Mouse (Mus musculus) embryonic facial prominence, embryonic 15.5 days (tissue): ENCODE measurements around the gene Ephb4. TPM values are rescaled to one million over a fixed set of nuclear protein-coding genes. Genes with fewer than 3 reads are reported as not detected.
A peak's percentile ranks its signal among the peaks of the same experiment; 100 is the strongest.

Experiments
- ATAC-seq: fragments of 200-750 bp; cut with Nextera tagmentation; 2 replicates; pipeline ENCODE4 v1.8.0; 2017; ENCODE audit warnings: low read depth, moderate TSS enrichment; ENCODE audit not compliant: insufficient number of reproducible peaks, low FRiP score, low TSS enrichment
- H3K27ac ChIP-seq: fragments of 300-500 bp; sonication (generic); replicated peaks from 2 replicates; pipeline ENCODE4 v1.5.1; 2015; ENCODE audit warnings: mild to moderate bottlenecking, inconsistent platforms
- H3K27me3 ChIP-seq: fragments of 300-500 bp; sonication (generic); 2 replicates; pipeline ENCODE4 v1.6.1; 2015; ENCODE audit warnings: inconsistent platforms
- H3K36me3 ChIP-seq: fragments of 300-500 bp; sonication (generic); 2 replicates; pipeline ENCODE4 v1.6.1; 2015; ENCODE audit warnings: mild to moderate bottlenecking, inconsistent platforms
- H3K4me1 ChIP-seq: fragments of 300-500 bp; sonication (generic); 2 replicates; pipeline ENCODE4 v1.6.1; 2015; ENCODE audit warnings: inconsistent platforms
- H3K4me2 ChIP-seq: fragments of 300-500 bp; sonication (generic); replicated peaks from 2 replicates; pipeline ENCODE4 v1.6.1; 2015; ENCODE audit warnings: mild to moderate bottlenecking, inconsistent platforms
- H3K4me3 ChIP-seq: fragments of 300-500 bp; sonication (generic); replicated peaks from 2 replicates; pipeline ENCODE4 v1.5.1; 2015; ENCODE audit warnings: mild to moderate bottlenecking, inconsistent platforms
- H3K9ac ChIP-seq: fragments of 300-500 bp; sonication (generic); 2 replicates; pipeline ENCODE4 v1.6.1; 2015; ENCODE audit warnings: inconsistent platforms
- H3K9me3 ChIP-seq: fragments of 300-500 bp; sonication (generic); replicated peaks from 2 replicates; pipeline ENCODE4 v1.6.1; 2016; ENCODE audit warnings: inconsistent platforms
- WGBS: fragments of 180-500 bp; shearing (Covaris S2); methylation state at CpG from one replicate; pipeline ENCODE4 v1.1.7; 2015; 5-methylcytosine and 5-hydroxymethylcytosine counted together
- polyA plus RNA-seq: library from polyadenylated mRNA; unstranded; fragments of >200 nt; fragmentation: Nextera tagmentation; extraction: Ambion mirVana; gene quantifications from 2 replicates; pipeline ENCODE4 v1.2.1, GENCODE M21; 2015

The Ephb4 gene
- polyA plus RNA-seq, 1 experiment from 2014 or later, result 66.1 TPM

DNA sequence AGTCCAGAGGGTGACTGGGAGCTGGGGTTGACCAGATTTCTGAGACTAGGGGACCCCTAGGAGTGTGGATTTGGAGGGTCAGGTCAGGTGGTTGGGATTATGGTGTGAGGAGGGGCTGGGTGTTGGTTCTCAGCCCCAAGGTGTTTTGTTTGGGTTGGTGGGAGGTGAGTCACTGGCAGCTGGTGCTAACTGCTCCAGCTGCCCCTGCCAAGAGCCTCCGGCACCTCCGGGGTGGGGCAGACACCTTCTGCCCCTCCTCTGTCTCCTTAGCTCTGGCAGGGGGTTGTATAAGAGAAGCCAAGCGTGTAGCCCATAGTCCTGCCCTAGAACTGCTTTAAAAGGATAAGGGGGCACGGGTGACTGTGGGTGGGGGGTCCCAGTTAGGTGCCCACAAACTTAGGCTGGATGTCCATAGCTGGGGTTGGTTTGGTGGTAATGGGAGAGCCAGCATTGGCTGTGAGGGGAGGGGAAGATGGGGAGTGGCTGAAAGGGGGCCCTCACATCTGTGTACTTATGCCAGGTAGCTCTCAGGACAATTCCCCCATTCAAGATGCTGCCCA is 24.7 kb downstream of the Ephb4 start:
- Histone ChIP-seq H3K4me2 (no peak overlapping the region), H3K27me3 (no peaks in the 10 kb centered on the region), H3K4me1 (peaks cover 28% of the 10 kb centered on the region), H3K4me3 (no peak overlapping the region), H3K36me3 (peaks cover 61% of the 10 kb centered on the region), H3K9me3 (no peaks in the 10 kb centered on the region), H3K9ac (no peak overlapping the region), H3K27ac (0 out of 2 replicates have a peak overlapping the region, but pooled peaks have one; percentile 17)
- WGBS, result 70% methylated on average over 4 of the region's 4 CpGs
- 0 out of 2 replicates have a peak, but pooled peaks have one; percentile 6 for ATAC-seq

- Histone ChIP-seq H3K36me3 (peaks cover 51% of the 10 kb centered on the region), H3K4me3 (no peak overlapping the region), H3K9me3 (no peaks in the 10 kb centered on the region), H3K4me1 (peaks cover 28% of the 10 kb centered on the region), H3K27me3 (no peaks in the 10 kb centered on the region), H3K4me2 (no peak overlapping the region), H3K27ac (peak overlapping the region; percentile 60; the same call in 1 of the 2 replicates), H3K9ac (no peak overlapping the region)
- ATAC-seq, result no peak
- WGBS, result 27% methylated on average over 2 of the region's 2 CpGs
Observed at GRCm38 (mm10) chr5:137375627-137376026, 25.7 kb downstream of the Ephb4 start.

DNA sequence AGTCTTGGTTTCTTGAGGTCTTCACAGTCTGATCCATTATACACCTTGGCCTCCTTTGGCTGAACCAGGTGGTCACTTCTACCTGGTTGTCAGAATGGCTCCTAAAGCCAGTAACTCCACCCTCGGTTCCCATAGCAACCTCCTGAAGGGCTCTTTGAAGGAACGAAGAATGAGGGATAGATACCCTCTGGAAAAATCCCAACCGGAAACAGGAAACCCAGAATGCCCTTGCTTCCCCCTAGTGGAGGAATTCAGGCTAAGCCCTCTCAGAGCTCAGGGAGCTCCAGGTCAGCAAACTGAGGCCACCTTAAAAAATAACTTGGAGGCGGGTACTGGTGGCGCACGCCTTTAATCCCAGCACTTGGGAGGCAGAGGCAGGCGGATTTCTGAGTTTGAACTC is 26.3 kb downstream of the Ephb4 start:
- H3K4me1 ChIP-seq, result peaks cover 28% of the 10 kb centered on the region
- no peaks in the 10 kb centered on the region for H3K27me3 ChIP-seq
- no peak for ATAC-seq
- no peak overlapping the region for H3K27ac ChIP-seq
- H3K36me3 ChIP-seq, result peaks cover 45% of the 10 kb centered on the region
- no peaks in the 10 kb centered on the region for H3K9me3 ChIP-seq
- no peak overlapping the region for H3K4me2 ChIP-seq
- no peak overlapping the region for H3K4me3 ChIP-seq
- H3K9ac ChIP-seq, result no peak overlapping the region
- WGBS, result 29% methylated on average over 7 of the region's 7 CpGs

DNA sequence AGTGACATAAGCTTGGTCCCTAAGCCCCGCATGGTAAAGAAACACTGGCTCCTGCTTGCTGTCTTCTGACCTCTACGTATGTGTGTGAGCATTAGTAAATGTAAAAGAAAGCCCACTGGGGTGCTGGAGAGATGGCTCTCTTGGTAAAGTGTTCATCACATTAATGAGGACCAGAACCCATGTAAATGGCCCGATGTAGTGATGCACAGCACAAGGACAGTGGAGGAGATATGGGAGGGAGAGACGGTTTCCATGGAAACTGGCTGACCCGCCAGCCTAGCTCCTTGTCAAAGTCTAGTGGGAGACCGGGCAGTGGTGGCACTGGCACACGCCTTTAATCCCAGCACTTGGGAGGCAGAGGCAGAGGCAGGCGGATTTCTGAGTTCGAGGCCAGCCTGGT is 26.8 kb downstream of the Ephb4 start:
- Histone ChIP-seq H3K9ac (no peak overlapping the region), H3K27me3 (no peaks in the 10 kb centered on the region), H3K4me2 (no peak overlapping the region), H3K4me1 (peaks cover 28% of the 10 kb centered on the region), H3K36me3 (peaks cover 41% of the 10 kb centered on the region), H3K4me3 (no peak overlapping the region), H3K27ac (no peak overlapping the region), H3K9me3 (no peaks in the 10 kb centered on the region)
- no peak for ATAC-seq
- WGBS, result 55% methylated on average over 9 of the region's 9 CpGs

GRCm38 (mm10) chr5:137377176-137377575 is 27.3 kb downstream of the Ephb4 start:
- H3K4me2 ChIP-seq, result peak overlapping the region; percentile 44

GRCm38 (mm10) chr5:137377603-137378002 is 27.7 kb downstream of the Ephb4 start:
- H3K9ac ChIP-seq, result no peak overlapping the region
- peak overlapping the region; percentile 44; the same call in 1 of the 2 replicates for H3K4me2 ChIP-seq
- peaks cover 28% of the 10 kb centered on the region for H3K4me1 ChIP-seq
- no peak for ATAC-seq
- H3K27ac ChIP-seq, result no peak overlapping the region
- no peaks in the 10 kb centered on the region for H3K27me3 ChIP-seq
- H3K9me3 ChIP-seq, result no peaks in the 10 kb centered on the region
- H3K36me3 ChIP-seq, result peaks cover 32% of the 10 kb centered on the region
- no peak overlapping the region for H3K4me3 ChIP-seq
- 20% methylated on average over 10 of the region's 15 CpGs for WGBS

More at GRCm38 (mm10) chr5:137377176-137377575, 27.3 kb downstream of the Ephb4 start:
- Histone ChIP-seq H3K9me3 (no peaks in the 10 kb centered on the region), H3K4me3 (peak overlapping the region; percentile 5; the same call in 1 of the 2 replicates), H3K27ac (no peak overlapping the region), H3K4me1 (peaks cover 28% of the 10 kb centered on the region), H3K27me3 (no peaks in the 10 kb centered on the region), H3K9ac (no peak overlapping the region), H3K36me3 (peaks cover 36% of the 10 kb centered on the region)
- WGBS, result 15% methylated on average over 10 of the region's 11 CpGs
- ATAC-seq, result 0 out of 2 replicates have a peak, but pooled peaks have one; percentile 16

DNA sequence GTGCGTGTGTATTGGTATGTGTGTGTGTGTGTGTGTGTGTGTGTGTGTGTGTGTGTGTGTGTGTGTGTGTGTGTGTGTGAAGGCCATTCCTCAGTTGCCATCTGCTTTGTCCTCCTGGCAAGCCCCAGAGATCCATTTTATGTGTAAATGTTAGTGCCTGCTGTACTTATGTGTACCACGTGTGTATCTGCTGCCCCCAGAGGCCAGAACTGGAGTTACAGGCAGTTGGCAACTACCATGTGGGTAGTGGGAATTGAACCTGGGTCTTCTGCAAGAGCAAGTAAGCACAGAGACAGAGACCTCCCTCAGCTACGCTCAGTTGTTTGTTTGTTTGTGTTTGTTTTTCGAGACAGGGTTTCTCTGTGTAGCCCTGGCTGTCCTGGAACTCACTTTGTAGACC is 31.2 kb downstream of the Ephb4 start:
- H3K4me3 ChIP-seq, result no peak overlapping the region
- H3K9ac ChIP-seq, result no peak overlapping the region
- H3K27ac ChIP-seq, result no peak overlapping the region
- H3K27me3 ChIP-seq, result no peaks in the 10 kb centered on the region
- no peaks in the 10 kb centered on the region for H3K9me3 ChIP-seq
- H3K4me1 ChIP-seq, result peaks cover 8% of the 10 kb centered on the region
- no peaks in the 10 kb centered on the region for H3K36me3 ChIP-seq
- no peak overlapping the region for H3K4me2 ChIP-seq
- WGBS, result 54% methylated on average over 4 of the region's 4 CpGs
- ATAC-seq, result no peak

DNA sequence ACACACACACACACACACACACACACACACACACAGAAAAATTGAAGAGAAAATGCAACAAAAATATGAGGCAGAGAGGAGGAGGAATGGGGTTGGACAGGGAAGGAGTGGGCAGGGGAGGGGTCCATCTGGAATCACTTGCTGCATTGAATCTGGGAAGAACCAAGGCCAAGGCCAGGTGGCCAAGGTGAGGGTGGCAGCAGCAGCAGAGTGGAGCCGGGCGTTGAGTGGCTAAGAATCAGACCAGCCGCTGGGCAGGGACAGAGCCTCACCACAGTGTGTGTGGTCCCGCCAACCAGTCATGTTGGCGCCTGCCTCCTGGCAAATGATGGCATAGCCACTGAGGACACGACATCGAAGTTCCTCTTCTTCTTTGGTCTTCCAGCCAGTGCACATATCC is 33.5 kb downstream of the Ephb4 start:
- Histone ChIP-seq H3K4me3 (no peak overlapping the region), H3K27me3 (no peaks in the 10 kb centered on the region), H3K9ac (no peak overlapping the region), H3K4me2 (no peak overlapping the region), H3K27ac (no peak overlapping the region), H3K4me1 (no peaks in the 10 kb centered on the region; the same call in 1 of the 2 replicates), H3K36me3 (no peaks in the 10 kb centered on the region), H3K9me3 (no peaks in the 10 kb centered on the region)
- no peak for ATAC-seq
- WGBS, result 71% methylated on average over 7 of the region's 7 CpGs

DNA sequence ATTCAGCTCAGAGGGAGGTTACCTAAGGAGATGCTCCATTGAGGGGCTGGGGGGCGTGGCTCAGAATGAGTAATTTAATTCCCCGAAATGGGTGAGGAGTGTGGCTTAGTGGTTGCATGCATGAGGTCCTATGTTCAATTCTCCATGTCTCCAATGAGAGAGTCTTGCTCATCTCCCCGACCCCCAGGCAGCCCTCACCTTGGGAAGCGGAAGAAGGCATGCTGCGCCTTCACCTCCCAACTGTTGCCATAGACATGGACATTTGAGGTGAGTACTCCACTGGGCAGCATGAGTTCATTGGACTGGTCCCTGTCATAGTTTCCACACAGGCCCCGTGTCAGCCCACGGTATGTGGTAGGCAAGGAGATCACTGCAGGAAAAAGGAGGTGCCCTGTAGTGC is 36.8 kb downstream of the Ephb4 start:
- H3K4me1 ChIP-seq, result no peaks in the 10 kb centered on the region; the same call in 1 of the 2 replicates
- no peak overlapping the region for H3K4me3 ChIP-seq
- no peak overlapping the region for H3K9ac ChIP-seq
- no peaks in the 10 kb centered on the region for H3K36me3 ChIP-seq
- H3K27ac ChIP-seq, result no peak overlapping the region
- 80% methylated on average over 7 of the region's 7 CpGs for WGBS
- H3K27me3 ChIP-seq, result no peaks in the 10 kb centered on the region
- no peak for ATAC-seq
- no peak overlapping the region for H3K4me2 ChIP-seq
- no peaks in the 10 kb centered on the region for H3K9me3 ChIP-seq

DNA sequence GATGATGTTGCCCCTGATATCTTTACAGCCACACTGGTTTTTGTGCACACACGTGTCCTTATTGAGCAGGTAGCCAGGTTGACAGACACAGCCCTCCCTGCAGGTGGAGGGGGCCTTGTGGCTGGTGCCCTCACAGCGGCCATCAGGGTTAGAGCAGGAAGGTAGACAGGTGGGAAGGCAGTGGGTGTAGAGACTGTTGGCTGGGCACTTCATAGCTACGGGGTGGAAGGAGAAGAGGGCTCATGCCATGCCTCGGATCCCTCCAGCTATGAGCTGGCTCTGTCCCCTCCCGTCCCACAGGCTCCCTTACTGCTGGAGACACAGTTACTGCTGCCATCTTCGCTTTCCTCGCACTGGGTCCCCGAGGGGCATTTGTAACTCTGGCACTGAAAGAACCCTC is 41.7 kb downstream of the Ephb4 start:
- ATAC-seq, result no peak
- H3K4me1 ChIP-seq, result no peaks in the 10 kb centered on the region
- no peak overlapping the region for H3K4me3 ChIP-seq
- H3K27ac ChIP-seq, result no peak overlapping the region
- WGBS, result 75% methylated on average over 8 of the region's 8 CpGs
- H3K9me3 ChIP-seq, result no peaks in the 10 kb centered on the region
- no peak overlapping the region for H3K4me2 ChIP-seq
- H3K9ac ChIP-seq, result no peak overlapping the region
- H3K36me3 ChIP-seq, result no peaks in the 10 kb centered on the region
- H3K27me3 ChIP-seq, result no peaks in the 10 kb centered on the region

DNA sequence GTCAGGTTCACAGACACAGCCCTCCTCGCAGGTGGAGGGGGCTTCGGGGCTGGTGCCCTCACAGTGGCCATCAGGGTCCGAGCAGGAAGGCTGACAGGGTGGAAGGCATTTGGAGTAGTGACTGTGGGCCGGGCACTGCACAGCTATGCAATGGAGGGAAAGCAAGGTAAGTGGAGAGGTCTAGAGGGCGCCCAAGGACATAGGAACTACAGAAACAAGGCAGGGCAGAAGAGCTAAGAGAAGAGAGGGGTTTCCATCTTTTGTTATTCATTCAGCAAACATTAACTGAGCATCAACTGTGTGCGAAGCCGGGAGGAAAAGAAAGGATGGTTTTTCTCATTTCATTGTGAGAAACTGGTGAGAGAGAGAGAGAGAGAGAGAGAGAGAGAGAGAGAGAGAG is 44.5 kb downstream of the Ephb4 start:
- 43% methylated on average over 7 of the region's 7 CpGs for WGBS
- Histone ChIP-seq H3K27ac (no peak overlapping the region), H3K9ac (no peak overlapping the region), H3K9me3 (no peaks in the 10 kb centered on the region), H3K27me3 (no peaks in the 10 kb centered on the region), H3K36me3 (no peaks in the 10 kb centered on the region), H3K4me1 (no peaks in the 10 kb centered on the region), H3K4me2 (no peak overlapping the region), H3K4me3 (no peak overlapping the region)
- ATAC-seq, result no peak

- H3K36me3 ChIP-seq, result no peaks in the 10 kb centered on the region
- no peak overlapping the region for H3K4me3 ChIP-seq
- ATAC-seq, result no peak
- WGBS, result 67% methylated on average over 2 of the region's 2 CpGs
- H3K27ac ChIP-seq, result no peak overlapping the region
- H3K9ac ChIP-seq, result no peak overlapping the region
- H3K4me2 ChIP-seq, result no peak overlapping the region
- H3K9me3 ChIP-seq, result no peaks in the 10 kb centered on the region
- no peaks in the 10 kb centered on the region for H3K27me3 ChIP-seq
- 0 out of 2 replicates have a peak, but pooled peaks cover 2% of the 10 kb centered on the region for H3K4me1 ChIP-seq
Observed at GRCm38 (mm10) chr5:137404081-137404480, 54.2 kb downstream of the Ephb4 start.
